Mouse (Mus musculus): ENCODE data around the gene Myrf.

GRCm38 (mm10) chr19:10182142-10182541 is 58.4 kb downstream of the Myrf start:
- TF ChIP-seq POLR2A (IDR thresholded peaks at IDR 0.05; ENCODE audit: insufficient read depth, low read length) = no peak
- TF ChIP-seq CTCF (IDR thresholded peaks at IDR 0.05; ENCODE audit: low read depth, low read length) = no peak

Data from ES-Bruce4 (cell line).